Mouse (Mus musculus) G1E (cell line): Measurements from ENCODE around the gene Dll1.

Experiments used
- CTCF ChIP-seq: IDR thresholded peaks from 2 replicates; pipeline ENCODE4 v1.5.1; 2012; ENCODE audit warnings: low read depth, low read length, inconsistent platforms, mixed read lengths
- GATA1 ChIP-seq: IDR thresholded peaks from 2 replicates; pipeline ENCODE4 v1.6.1; 2012; ENCODE audit warnings: borderline replicate concordance, low read length, inconsistent platforms, mixed read lengths
- POLR2AphosphoS5 ChIP-seq: IDR thresholded peaks from 2 replicates; pipeline ENCODE4 v1.6.1; 2012; ENCODE audit warnings: low read depth, low read length, inconsistent platforms; ENCODE audit not compliant: insufficient replicate concordance
- TAL1 ChIP-seq: conservative IDR thresholded peaks from 2 replicates; pipeline ENCODE4 v1.6.1; 2012; ENCODE audit warnings: low read depth, low read length, inconsistent platforms, mixed read lengths

DNA sequence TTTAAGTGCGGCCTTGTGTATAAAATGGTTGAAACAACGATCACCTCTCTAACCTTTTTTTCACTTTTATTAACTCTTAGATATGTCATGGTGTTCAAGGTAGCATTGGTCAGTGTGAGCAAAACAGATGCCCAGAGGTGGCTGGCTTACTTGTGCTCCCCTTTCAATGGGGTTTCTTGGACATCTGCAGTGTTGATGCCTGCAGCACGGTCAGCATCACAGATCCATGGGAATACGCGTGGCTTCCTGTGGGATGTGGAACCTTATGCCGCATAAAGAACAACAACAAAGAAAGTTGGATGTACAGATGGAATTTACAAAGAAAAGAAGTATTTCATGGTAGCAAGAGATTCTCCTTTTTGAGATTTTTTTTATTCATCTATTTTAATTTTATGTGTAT is 44.8 kb upstream of the Dll1 start:
- no peak for TF ChIP-seq GATA1
- no peak for TF ChIP-seq CTCF
- no peak for TF ChIP-seq TAL1
- TF ChIP-seq POLR2AphosphoS5, result no peak
